Mouse (Mus musculus) midbrain, embryonic 13.5 days (tissue): ENCODE measurements around the gene Krtap5-4. TPM values are rescaled to one million over a fixed set of nuclear protein-coding genes. Genes with fewer than 3 reads are reported as not detected.
A peak's percentile ranks its signal among the peaks of the same experiment; 100 is the strongest.

ENCODE experiments used
- ATAC-seq: fragments of 200-750 bp; cut with Nextera tagmentation; 2 replicates; pipeline ENCODE4 v1.8.0; 2017; ENCODE audit warnings: mild to moderate bottlenecking, moderate TSS enrichment, moderate library complexity
- H3K27ac ChIP-seq: fragments of 300-500 bp; sonication (generic); 2 replicates; pipeline ENCODE4 v1.5.1; 2015; ENCODE audit warnings: inconsistent platforms, mild to moderate bottlenecking, moderate library complexity
- H3K27me3 ChIP-seq: fragments of 300-500 bp; sonication (generic); 2 replicates; pipeline ENCODE4 v1.6.1; 2015; ENCODE audit warnings: mild to moderate bottlenecking, inconsistent platforms
- H3K36me3 ChIP-seq: fragments of 300-500 bp; sonication (generic); 2 replicates; pipeline ENCODE4 v1.6.1; 2015; ENCODE audit warnings: mild to moderate bottlenecking, inconsistent platforms
- H3K4me1 ChIP-seq: fragments of 300-500 bp; sonication (generic); replicated peaks from 2 replicates; pipeline ENCODE4 v1.6.1; 2015; ENCODE audit warnings: inconsistent platforms
- H3K4me2 ChIP-seq: fragments of 300-500 bp; sonication (generic); replicated peaks from 2 replicates; pipeline ENCODE4 v1.6.1; 2015; ENCODE audit warnings: moderate library complexity, mild to moderate bottlenecking, inconsistent platforms
- H3K4me3 ChIP-seq: fragments of 300-500 bp; sonication (generic); replicated peaks from 2 replicates; pipeline ENCODE4 v1.5.1; 2015; ENCODE audit warnings: mild to moderate bottlenecking, inconsistent platforms
- H3K9ac ChIP-seq: fragments of 300-500 bp; sonication (generic); replicated peaks from 2 replicates; pipeline ENCODE4 v1.6.1; 2015; ENCODE audit warnings: mild to moderate bottlenecking, inconsistent platforms
- H3K9me3 ChIP-seq: fragments of 300-500 bp; sonication (generic); 2 replicates; pipeline ENCODE4 v1.6.1; 2016; ENCODE audit warnings: mild to moderate bottlenecking, inconsistent platforms
- whole genome bisulfite sequencing: fragments of 180-500 bp; shearing (Covaris S2); methylation state at CpG from one replicate; pipeline ENCODE4 v1.1.7; 2015; 5-methylcytosine and 5-hydroxymethylcytosine counted together
- polyA plus RNA-seq: library from polyadenylated mRNA; unstranded; fragments of >200 nt; fragmentation: Nextera tagmentation; extraction: Ambion mirVana; gene quantifications from 2 replicates; pipeline ENCODE4 v1.2.1, GENCODE M21; 2015

Krtap5-4 gene
- polyA plus RNA-seq, 1 experiment from 2014 or later, result not detected

- ATAC-seq, result peak; percentile 79
- Histone ChIP-seq H3K4me3 (no peak overlapping the region), H3K4me2 (peak overlapping the region; percentile 14), H3K4me1 (peaks cover 24% of the 10 kb centered on the region), H3K9me3 (no peaks in the 10 kb centered on the region), H3K36me3 (no peaks in the 10 kb centered on the region), H3K27ac (peak overlapping the region; percentile 64), H3K9ac (no peak overlapping the region), H3K27me3 (no peaks in the 10 kb centered on the region)
- 14% methylated on average over 9 of the region's 9 CpGs for WGBS
These were observed 46.1 kb downstream of the Krtap5-4 start for GRCm38 (mm10) chr7:142349308-142349961.

- Histone ChIP-seq H3K9ac (no peak overlapping the region), H3K4me1 (peaks cover 24% of the 10 kb centered on the region), H3K36me3 (no peaks in the 10 kb centered on the region), H3K4me2 (no peak overlapping the region), H3K9me3 (no peaks in the 10 kb centered on the region), H3K4me3 (no peak overlapping the region), H3K27ac (peak overlapping the region; percentile 41), H3K27me3 (no peaks in the 10 kb centered on the region)
- 52% methylated on average over 5 of the region's 5 CpGs for WGBS
- ATAC-seq, result peak; percentile 57
These were observed 48.2 kb downstream of the Krtap5-4 start for GRCm38 (mm10) chr7:142351569-142351968.

- 76% methylated on average over 5 of the region's 5 CpGs for whole genome bisulfite sequencing
- Histone ChIP-seq H3K36me3 (no peaks in the 10 kb centered on the region), H3K9ac (no peak overlapping the region), H3K27ac (no peak overlapping the region), H3K27me3 (no peaks in the 10 kb centered on the region), H3K9me3 (no peaks in the 10 kb centered on the region), H3K4me1 (peaks cover 24% of the 10 kb centered on the region), H3K4me2 (no peak overlapping the region), H3K4me3 (no peak overlapping the region)
- ATAC-seq, result no peak
These were observed 50.5 kb downstream of the Krtap5-4 start for GRCm38 (mm10) chr7:142353854-142354253.

Other genes starting within 250 kb of the Krtap5-4 start
- gene Mob2, start 242.5 kb upstream of the Krtap5-4 start, polyA plus RNA-seq, result 52.3 and 56.9 TPM in 2 replicates
- gene Dusp8, start 207.7 kb upstream of the Krtap5-4 start, polyA plus RNA-seq, result 66.0 and 69.1 TPM in 2 replicates
- 0.44 TPM in 1 of 2 replicates, not detected in the other for gene Gm45618, start 182.8 kb upstream of the Krtap5-4 start, polyA plus RNA-seq
- gene Gm39115, start 167.5 kb upstream of the Krtap5-4 start, polyA plus RNA-seq, result not detected in 2 replicates
- not detected in 2 replicates for gene Gm45337, start 158.9 kb upstream of the Krtap5-4 start, polyA plus RNA-seq
- not detected in 2 replicates for gene Gm29735, start 146.4 kb upstream of the Krtap5-4 start, polyA plus RNA-seq
- not detected in 2 replicates for gene Gm4553, start 137.8 kb upstream of the Krtap5-4 start, polyA plus RNA-seq
- gene Krtap5-2, start 127.5 kb upstream of the Krtap5-4 start, polyA plus RNA-seq, result not detected in 2 replicates
- gene Gm10153, start 113.2 kb upstream of the Krtap5-4 start, polyA plus RNA-seq, result not detected in 2 replicates
- not detected in 2 replicates for gene Krtap5-3, start 102.2 kb upstream of the Krtap5-4 start, polyA plus RNA-seq
- gene Gm7579, start 91.7 kb upstream of the Krtap5-4 start, polyA plus RNA-seq, result not detected in 2 replicates
- not detected in 2 replicates for gene Krtap5-5, start 73.6 kb upstream of the Krtap5-4 start, polyA plus RNA-seq
- not detected in 2 replicates for gene Gm40460, start 62.5 kb upstream of the Krtap5-4 start, polyA plus RNA-seq
- gene Gm2431, start 45.2 kb upstream of the Krtap5-4 start, polyA plus RNA-seq, result not detected in 2 replicates
- not detected in 2 replicates for gene Gm4559, start 29.2 kb upstream of the Krtap5-4 start, polyA plus RNA-seq
- not detected in 2 replicates for gene Krtap5-1, start 6.4 kb upstream of the Krtap5-4 start, polyA plus RNA-seq
- 1.9 and 2.3 TPM in 2 replicates for gene Ifitm10, start 70.2 kb downstream of the Krtap5-4 start, polyA plus RNA-seq
- gene Gm49369, start 79.1 kb downstream of the Krtap5-4 start, polyA plus RNA-seq, result not detected in 2 replicates
- gene Ctsd, start 84.5 kb downstream of the Krtap5-4 start, polyA plus RNA-seq, result 191 and 206 TPM in 2 replicates
- gene Syt8, start 131.3 kb downstream of the Krtap5-4 start, polyA plus RNA-seq, result not detected in 2 replicates
- gene Tnni2, start 138.3 kb downstream of the Krtap5-4 start, polyA plus RNA-seq, result 0.59 and 0.75 TPM in 2 replicates
- gene Lsp1, start 157.3 kb downstream of the Krtap5-4 start, polyA plus RNA-seq, result 6.5 and 6.9 TPM in 2 replicates
- gene Tnnt3, start 195.3 kb downstream of the Krtap5-4 start, polyA plus RNA-seq, result 0.68 and 1.0 TPM in 2 replicates
- gene Mrpl23, start 229.1 kb downstream of the Krtap5-4 start, polyA plus RNA-seq, result 12.8 and 13.7 TPM in 2 replicates